Mouse (Mus musculus) thymus, postnatal 0 days (tissue): ENCODE results near the gene Pcdh8. TPM values are rescaled to one million over a fixed set of nuclear protein-coding genes. Genes with fewer than 3 reads are reported as not detected.

Source experiments
- DNase-seq: peaks from one replicate; pipeline ENCODE4 v3.0.0-alpha.2; 2015; ENCODE audit warnings: low spot score
- microRNA counts: library from miRNA; unstranded; fragments of <30 nt; microRNA quantifications from one replicate; lab custom pipeline; 2015
- microRNA-seq: library from miRNA; unstranded; fragments of <30 nt; microRNA quantifications from one replicate; pipeline ENCODE4, GENCODE M21; 2016; ENCODE audit warnings: borderline number of aligned reads
- polyA plus RNA-seq: library from polyadenylated mRNA; unstranded; fragments of >200 nt; fragmentation: Nextera tagmentation; extraction: Ambion mirVana; gene quantifications from 2 replicates; pipeline ENCODE4 v1.2.1, GENCODE M21; 2015

The Pcdh8 gene
- polyA plus RNA-seq, 1 experiment from 2014 or later: 0.23 TPM

DNA sequence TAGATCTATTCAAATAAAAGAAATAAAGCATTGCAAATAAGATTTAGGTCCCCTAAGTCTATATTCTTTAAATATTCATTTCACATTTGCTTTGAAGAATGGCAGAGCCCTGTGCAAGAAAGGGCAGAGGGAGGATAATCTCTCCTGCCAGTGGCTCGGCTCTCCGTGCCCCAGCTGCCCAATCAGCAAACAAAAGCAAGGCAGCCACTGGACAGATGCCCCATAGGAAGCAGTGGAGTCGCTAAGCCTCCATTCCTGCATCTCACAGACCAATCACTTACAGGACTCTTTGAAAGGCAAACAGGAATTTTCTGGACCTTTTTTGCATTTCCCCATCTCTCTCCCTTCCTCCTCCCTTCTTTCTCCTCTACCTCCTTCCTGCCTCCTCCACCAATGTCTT is 17.0 kb downstream of the Pcdh8 start:
- no peak for DNase-seq

GRCm38 (mm10) chr14:79753733-79754132 is 17.4 kb downstream of the Pcdh8 start:
- DNase-seq: no peak

GRCm38 (mm10) chr14:79740515-79740914 is 30.6 kb downstream of the Pcdh8 start:
- no peak for DNase-seq

GRCm38 (mm10) chr14:79738441-79738840 is 32.7 kb downstream of the Pcdh8 start:
- no peak for DNase-seq

DNA sequence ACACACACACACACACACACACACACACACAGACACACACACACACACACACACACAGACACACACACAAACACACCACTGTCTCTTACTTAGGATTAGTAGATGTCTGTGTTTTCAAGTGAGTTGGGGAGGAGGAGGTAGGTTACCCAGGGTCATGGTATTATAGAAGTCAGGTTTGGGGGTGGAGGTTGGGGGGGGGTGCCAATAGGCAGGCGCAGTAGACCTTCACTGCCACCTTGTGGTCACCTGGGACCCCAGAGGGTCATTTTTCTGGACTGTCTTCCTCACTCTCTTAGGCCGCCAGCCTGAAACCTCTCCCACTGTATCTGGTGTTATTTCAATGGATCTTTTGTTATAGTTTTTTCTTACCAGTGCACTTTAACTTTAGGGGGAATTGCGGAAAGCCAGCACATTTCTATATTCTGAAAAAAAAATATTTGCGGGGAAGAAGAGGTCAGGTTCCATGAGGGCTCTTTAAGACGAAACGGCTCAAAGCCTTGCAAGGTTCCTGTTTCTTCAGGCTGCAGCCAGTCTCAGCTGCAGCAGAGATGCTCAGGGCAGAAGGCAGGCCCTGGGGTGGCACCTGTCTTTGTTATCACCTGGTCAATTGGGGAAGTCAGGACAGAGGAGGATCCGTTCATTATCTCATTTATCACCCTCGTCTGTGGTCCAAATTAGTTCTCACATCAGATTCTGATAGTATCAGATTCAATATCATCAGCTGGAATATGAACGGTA is 33.3 kb downstream of the Pcdh8 start:
- no peak for DNase-seq

- no peak for DNase-seq
Observed at GRCm38 (mm10) chr14:79736781-79737180, 34.3 kb downstream of the Pcdh8 start.

DNA sequence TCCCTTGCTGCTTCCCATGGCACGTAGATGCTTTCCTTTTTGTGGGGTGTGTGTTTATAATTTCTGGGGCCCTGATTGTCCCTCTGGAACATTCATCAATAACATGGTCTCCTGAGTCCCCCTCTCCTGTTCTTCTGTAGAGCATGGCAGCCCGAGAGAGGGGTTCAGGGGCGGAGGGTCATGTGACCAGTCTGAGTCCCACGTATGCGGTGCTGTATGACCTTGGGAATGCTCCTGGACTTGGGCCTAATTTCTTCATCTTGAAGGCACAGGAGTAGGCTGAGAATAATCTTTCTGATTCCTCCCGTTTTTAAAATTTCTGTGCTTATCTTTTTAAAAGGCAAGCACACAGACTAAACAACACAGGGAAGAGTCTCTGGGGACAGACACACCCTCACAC is 37.6 kb downstream of the Pcdh8 start:
- DNase-seq: no peak

GRCm38 (mm10) chr14:79728811-79729210 is 42.3 kb downstream of the Pcdh8 start:
- no peak for DNase-seq

- DNase-seq: no peak
Observed at GRCm38 (mm10) chr14:79724002-79724681, 47.0 kb downstream of the Pcdh8 start.

DNA sequence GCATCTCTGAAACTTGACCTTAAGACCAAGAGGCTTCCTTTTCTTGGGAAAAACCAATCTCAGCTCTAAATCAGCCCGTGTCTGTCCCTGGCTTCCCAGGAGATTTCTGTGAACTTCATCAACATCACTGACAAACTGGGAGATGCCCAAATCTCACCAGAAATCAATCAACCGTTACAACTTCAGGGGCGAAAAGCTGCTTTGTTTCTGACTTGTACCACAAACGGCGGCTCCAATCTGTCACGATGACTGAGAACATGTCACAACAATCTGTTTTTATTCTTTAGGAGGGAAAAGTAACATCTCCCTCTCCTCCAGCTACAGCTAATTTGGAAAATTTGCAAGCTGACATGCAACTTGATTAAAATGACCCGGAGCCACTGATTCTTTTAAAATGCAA is 48.9 kb downstream of the Pcdh8 start:
- no peak for DNase-seq

MicroRNAs within 50 kb of the gene (microRNA counts, 519-probe panel; counts per million panel counts)
- microRNA mmu-miR-759 (lab: Ali Mortazavi, UCI): 473 counts per million, percentile 71 among the panel's probes with 10 or more counts

Small RNAs within 50 kb of the gene (microRNA-seq; reads per million reads assigned to microRNA genes)
- gene Mir759: not detected

Other genes with a start within 250 kb of the Pcdh8 start
- gene Sugt1, start 183.6 kb downstream of the Pcdh8 start, polyA plus RNA-seq: 130 and 131 TPM in 2 replicates
- 11.1 and 13.5 TPM in 2 replicates for gene Cnmd, start 109.1 kb downstream of the Pcdh8 start, polyA plus RNA-seq
- 7.1 and 7.6 TPM in 2 replicates for gene Olfm4, start 212.8 kb upstream of the Pcdh8 start, polyA plus RNA-seq